Mouse (Mus musculus): Measurements from ENCODE around the gene Dpf1.
A peak's percentile ranks its signal among the peaks of the same experiment; 100 is the strongest.

DNA sequence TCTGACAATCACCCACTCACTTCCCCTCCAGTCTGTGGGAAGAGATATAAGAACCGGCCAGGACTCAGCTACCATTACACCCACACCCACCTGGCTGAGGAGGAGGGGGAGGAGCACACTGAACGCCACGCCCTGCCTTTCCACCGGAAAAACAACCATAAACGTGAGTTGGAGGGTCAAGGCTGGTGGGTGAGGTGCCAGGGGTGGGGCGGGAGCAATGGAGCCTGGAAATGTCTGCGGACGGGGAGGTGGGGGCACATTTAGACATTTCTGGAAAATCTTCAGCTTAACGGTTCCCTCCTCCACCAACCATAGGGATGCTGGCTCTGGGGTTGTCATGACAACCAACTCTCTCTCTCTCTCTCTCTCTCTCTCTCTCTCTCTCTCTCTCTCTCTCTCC, 9.3 kb downstream of the Dpf1 start:
- TF ChIP-seq TCF12 (IDR thresholded peaks at IDR 0.05; ENCODE audit: low read depth, low read length) (peak; percentile 27; the same call in 1 of the 2 replicates), POLR2A (IDR thresholded peaks at IDR 0.05; ENCODE audit: control insufficient read depth in 1 of 2, insufficient read depth in 1 of 2, low read depth in 1 of 2, low read length in 2 of 2, poor library complexity in 1 of 2) (no peak), USF1 (IDR thresholded peaks at IDR 0.05; ENCODE audit: low read depth, low read length) (no peak), CTCF (IDR thresholded peaks at IDR 0.05 in 2 of 3, conservative IDR thresholded peaks at IDR 0.05 in 1 of 3; ENCODE audit: control insufficient read depth in 1 of 3, insufficient read depth in 1 of 3, low read depth in 2 of 3, low read length in 3 of 3, poor library complexity in 1 of 3, severe bottlenecking in 1 of 3) (no peak), MAX (IDR thresholded peaks at IDR 0.05; ENCODE audit: low read length) (no peak), EP300 (IDR thresholded peaks at IDR 0.05; ENCODE audit: low read depth in 1 of 2, low read length in 2 of 2) (peak in 1 of 2 experiments; percentile 34; a peak in 1 of 4 replicates)
